Mouse (Mus musculus) layer of hippocampus, postnatal 25 days (tissue): ENCODE measurements at regions not wholly inside any gene's neighbourhood (a gene's known extent, or its start where the extent isn't known, plus 50 kb on each side); places are given as distances from the start of the nearest gene placed in this dataset.
A peak's percentile ranks its signal among the peaks of the same experiment; 100 is the strongest.

Experiments used
- DNase-seq, 2 experiments: peaks; one replicate each; pipeline ENCODE4 v3.0.0; 2022; ENCODE audit warnings: mixed read lengths in 2 of 2, low spot score in 1 of 2; ENCODE audit errors: extremely low spot score in 1 of 2

GRCm38 (mm10) chr8:12062710-12063109 lies 215.9 kb upstream of the A230072I06Rik start:
- DNase-seq: no peak

DNA sequence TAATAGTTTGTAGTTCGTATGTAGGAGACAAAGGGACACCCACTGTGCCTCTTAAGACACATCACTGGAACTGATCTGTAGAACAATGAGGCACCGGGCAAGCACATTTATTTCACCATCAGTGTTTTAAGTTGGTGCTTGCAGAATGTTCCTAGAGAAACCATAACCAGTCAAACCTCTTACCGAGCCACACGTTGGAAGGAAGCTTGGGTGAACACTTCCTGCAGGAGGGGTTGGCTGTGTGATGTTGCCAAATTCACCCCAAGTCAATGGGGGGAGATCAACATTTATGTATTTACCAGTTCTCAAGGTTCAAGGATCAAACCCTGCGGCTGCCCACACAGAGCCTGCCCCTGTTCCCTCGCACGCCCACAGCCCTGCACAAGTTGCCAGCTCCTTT lies 214.0 kb upstream of the A230072I06Rik start:
- DNase-seq: no peak

GRCm38 (mm10) chr8:12066454-12066853 lies 212.2 kb upstream of the A230072I06Rik start:
- no peak for DNase-seq

GRCm38 (mm10) chr8:12073311-12073999 lies 205.2 kb upstream of the A230072I06Rik start:
- peak in 1 of 2 experiments; percentile 22 for DNase-seq

GRCm38 (mm10) chr8:12075943-12076342 lies 202.7 kb upstream of the A230072I06Rik start:
- no peak for DNase-seq

- DNase-seq: no peak
Observed at GRCm38 (mm10) chr8:12076811-12077375, 201.7 kb upstream of the A230072I06Rik start.

GRCm38 (mm10) chr8:12077896-12078295 lies 200.7 kb upstream of the A230072I06Rik start:
- no peak for DNase-seq

- no peak for DNase-seq
Observed at GRCm38 (mm10) chr8:12078679-12079566, 199.7 kb upstream of the A230072I06Rik start.

GRCm38 (mm10) chr8:12081536-12081935 lies 197.1 kb upstream of the A230072I06Rik start:
- DNase-seq: no peak

DNA sequence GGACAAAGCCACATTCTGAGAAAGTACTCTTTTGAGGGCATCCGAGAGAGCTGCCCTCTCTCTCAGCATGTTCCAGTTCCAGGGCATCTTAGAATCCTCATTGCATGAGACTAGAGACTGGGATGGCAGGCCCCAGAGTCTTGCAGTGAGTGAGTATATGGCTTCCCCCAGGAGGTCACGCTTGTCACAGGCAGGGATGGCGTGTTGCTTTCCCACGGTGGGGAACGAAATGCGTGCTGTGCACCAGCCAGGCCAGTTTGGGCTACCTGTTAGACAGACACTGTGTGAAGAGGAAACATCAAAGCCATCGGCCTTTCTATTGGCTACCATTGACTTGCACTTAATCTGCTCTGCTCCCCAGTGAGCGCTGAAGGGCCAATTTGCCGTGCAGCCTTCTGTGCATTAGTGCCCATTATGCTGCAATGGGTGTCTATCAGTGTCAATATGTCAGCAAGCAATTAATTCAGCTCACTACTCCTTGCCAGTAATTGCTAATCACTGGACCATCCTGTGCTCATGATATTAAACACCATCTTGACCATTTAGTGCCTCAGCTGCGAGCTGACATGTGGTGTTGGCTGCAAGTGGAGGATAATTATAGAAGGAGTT lies 191.3 kb upstream of the A230072I06Rik start:
- no peak for DNase-seq

GRCm38 (mm10) chr8:12100145-12100544 lies 178.5 kb upstream of the A230072I06Rik start:
- no peak for DNase-seq

DNA sequence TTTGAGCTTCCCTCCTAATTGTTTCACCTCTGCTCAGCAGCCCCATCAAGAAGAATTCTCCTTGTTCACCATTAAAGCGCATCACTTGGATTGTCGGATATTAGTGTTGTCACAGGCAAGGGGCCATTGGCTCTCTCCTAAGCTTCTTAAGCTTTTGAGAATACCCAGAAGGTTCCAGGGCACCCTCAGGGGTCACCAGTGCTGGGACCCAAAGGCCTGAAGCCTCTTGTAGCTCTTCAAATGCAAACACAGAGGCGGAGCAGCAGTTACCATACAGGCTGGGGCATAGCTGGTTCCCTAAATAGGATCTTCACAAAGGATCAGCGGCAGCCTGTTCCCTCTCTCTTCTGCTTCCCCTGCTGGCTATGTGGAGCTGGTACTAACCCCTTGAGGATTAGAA lies 175.3 kb upstream of the A230072I06Rik start:
- DNase-seq: no peak

- DNase-seq: no peak
Observed at GRCm38 (mm10) chr8:12105106-12105901, 173.3 kb upstream of the A230072I06Rik start.

GRCm38 (mm10) chr8:12108578-12108977 lies 170.0 kb upstream of the A230072I06Rik start:
- no peak for DNase-seq

GRCm38 (mm10) chr8:12111626-12112025 lies 167.0 kb upstream of the A230072I06Rik start:
- DNase-seq: no peak

DNA sequence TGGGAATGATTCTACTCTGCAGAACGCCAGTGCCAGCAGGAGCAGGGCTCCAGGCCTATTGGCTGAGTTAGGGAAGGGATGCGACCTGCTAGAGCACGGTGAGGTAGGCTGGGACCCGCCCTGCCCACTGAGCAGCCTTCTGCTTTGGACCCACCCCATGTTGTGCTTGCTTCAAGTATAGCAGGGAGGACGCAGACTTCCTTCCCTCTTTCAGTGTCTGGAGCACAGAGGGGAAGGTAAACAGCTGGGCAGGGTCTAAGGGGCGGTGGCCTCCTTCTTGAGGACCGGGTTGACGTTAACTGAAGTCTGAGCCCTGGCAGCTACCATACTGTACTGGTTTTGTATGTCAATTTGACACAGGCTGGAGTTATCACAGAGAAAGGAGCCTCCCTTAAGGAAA lies 165.6 kb upstream of the A230072I06Rik start:
- DNase-seq: no peak

DNA sequence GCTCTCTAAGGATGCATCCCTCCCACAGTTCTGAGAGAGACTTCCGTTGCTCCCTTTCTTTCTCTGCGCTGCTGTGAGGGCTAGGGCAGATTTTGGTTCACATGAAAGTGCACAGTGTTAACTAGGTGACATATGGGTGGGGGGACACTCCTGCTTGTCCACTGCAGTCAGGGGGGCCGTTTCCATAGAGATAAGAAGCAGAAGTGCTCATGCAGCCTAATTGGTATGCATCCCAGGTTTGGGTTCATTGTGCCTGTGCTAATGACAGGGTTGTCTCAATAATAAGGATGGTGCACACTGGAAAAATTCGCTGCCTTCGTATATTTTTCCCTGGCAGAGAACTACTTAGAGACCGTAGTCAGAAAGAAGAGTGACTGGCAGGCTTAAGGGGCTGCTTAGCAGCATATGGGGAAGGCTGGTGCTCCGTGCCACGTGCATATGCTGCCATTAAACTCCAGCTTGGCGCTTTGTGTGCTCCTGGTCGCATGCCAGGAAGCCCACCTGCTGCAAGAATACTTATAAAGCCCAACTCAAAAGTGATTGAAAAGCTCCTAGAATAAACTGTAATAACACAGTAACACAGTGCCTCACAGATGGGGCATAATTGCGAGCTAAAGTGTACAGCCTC lies 152.1 kb upstream of the A230072I06Rik start:
- peak; percentile 25 to 50 for DNase-seq

DNA sequence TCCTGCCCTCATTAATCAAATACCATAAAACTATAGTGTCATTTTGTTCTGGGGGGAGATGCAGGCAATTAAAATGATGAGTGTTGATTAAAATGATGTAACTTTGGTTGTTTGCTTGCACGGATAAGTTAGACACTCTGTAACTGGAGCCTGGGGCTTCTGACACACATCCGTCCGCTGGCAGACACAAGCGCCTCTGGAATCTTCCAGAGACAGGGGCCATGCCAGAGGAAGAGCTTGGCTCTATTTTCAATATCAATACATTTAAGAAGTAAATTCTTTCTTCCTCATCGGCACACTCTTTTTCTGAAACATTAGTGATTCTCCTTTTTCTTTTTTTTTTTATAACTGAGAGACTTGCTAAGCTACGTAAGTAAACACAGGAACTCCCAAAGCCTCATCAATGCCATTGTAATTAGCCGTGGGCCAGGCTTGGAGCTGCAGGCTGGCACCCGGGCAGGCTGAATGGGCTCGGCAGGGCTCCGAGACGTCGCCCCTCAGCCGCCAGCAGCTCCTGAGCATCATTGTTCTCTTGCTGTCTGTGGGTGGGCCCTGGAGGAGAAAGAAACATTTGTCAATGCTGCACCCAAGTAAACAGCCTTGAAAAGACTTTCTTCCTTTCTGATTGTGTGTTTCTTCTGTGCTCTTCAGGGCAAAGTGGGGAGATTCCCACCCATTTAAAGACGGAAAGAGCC lies 151.4 kb upstream of the A230072I06Rik start:
- no peak for DNase-seq
